Comparison of ENCODE assay signal across 12 mouse cellular contexts in the genomic region with DNA sequence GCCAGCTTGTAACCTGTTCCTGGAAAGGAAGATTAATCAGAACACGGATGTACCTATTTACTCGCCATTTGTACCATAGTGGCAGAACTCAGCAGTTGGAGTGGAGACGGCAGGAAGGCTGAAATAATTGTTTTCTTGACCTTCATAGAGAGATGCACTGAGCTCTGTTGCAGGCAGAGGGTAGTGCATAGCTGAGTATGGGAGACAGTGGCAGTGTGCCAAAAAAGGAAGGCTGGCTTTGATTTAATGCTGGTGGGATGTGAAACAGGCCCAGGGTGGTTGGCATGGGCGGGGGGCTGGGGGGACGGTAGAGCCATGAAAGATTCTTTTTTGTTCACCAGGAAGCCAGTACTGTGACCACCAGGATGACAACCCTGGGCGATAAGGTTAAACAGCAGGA.
DNase-seq lines count a peak whose midpoint lies in the region; ATAC-seq lines count a peak whose summit lies in the region.
"Had no signal": no experiment of that assay in that cellular context is flagged by ENCODE, and none has a peak within 500 bp of the region (broad histone marks: within the 10 kb centered on the region; RNA-seq: fewer than 3 reads in every experiment).

No protein-coding gene starts in this region.

- no peak overlapping the region for H3K9ac ChIP-seq in embryonic facial prominence, embryonic 11.5 days (replicated peaks; ENCODE audit: low read length)
- no peak overlapping the region for H3K9ac ChIP-seq in embryonic facial prominence, embryonic 13.5 days
- H3K9ac ChIP-seq: limb, embryonic 12.5 days; stomach, embryonic 15.5 days had no signal

- no peak overlapping the region for H3K27ac ChIP-seq in embryonic facial prominence, embryonic 11.5 days (replicated peaks; ENCODE audit: low read depth, low read length)
- H3K27ac ChIP-seq in embryonic facial prominence, embryonic 10.5 days (replicated peaks), result no peak overlapping the region
- H3K27ac ChIP-seq in embryonic facial prominence, embryonic 13.5 days, result no peak overlapping the region
- H3K27ac ChIP-seq: heart, embryonic 10.5 days; limb, embryonic 12.5 days; stomach, embryonic 15.5 days had no signal

- H3K9me3 ChIP-seq in embryonic facial prominence, embryonic 11.5 days (replicated peaks; ENCODE audit: control insufficient read depth, low read length), result no peaks in the 10 kb centered on the region
- no peaks in the 10 kb centered on the region for H3K9me3 ChIP-seq in embryonic facial prominence, embryonic 10.5 days
- H3K9me3 ChIP-seq in embryonic facial prominence, embryonic 13.5 days, result no peaks in the 10 kb centered on the region
- H3K9me3 ChIP-seq: heart, embryonic 10.5 days; limb, embryonic 12.5 days; megakaryocyte, embryonic 14.5 days; stomach, embryonic 15.5 days had no signal

- intact Hi-C loops in left cerebral cortex, postnatal 10 days (cut with DNase I), result no loop called here
- intact Hi-C loops in left cerebral cortex, postnatal 36 days (cut with DNase I), result no loop called here

- 63% methylated on average over 6 of the region's 6 CpGs for WGBS in embryonic facial prominence, embryonic 11.5 days
- WGBS in embryonic facial prominence, embryonic 10.5 days, result 80% methylated on average over 6 of the region's 6 CpGs
- 36% methylated on average over 6 of the region's 6 CpGs for WGBS in embryonic facial prominence, embryonic 13.5 days

- no peaks in the 10 kb centered on the region for H3K4me1 ChIP-seq in embryonic facial prominence, embryonic 11.5 days (ENCODE audit: control insufficient read depth, insufficient read depth, low read length)
- H3K4me1 ChIP-seq in embryonic facial prominence, embryonic 10.5 days, result no peaks in the 10 kb centered on the region
- peaks cover 14% of the 10 kb centered on the region for H3K4me1 ChIP-seq in embryonic facial prominence, embryonic 13.5 days
- H3K4me1 ChIP-seq: heart, embryonic 10.5 days; megakaryocyte, embryonic 14.5 days; stomach, embryonic 15.5 days had no signal

- H3K4me2 ChIP-seq in embryonic facial prominence, embryonic 11.5 days (ENCODE audit: low read depth, low read length), result no peak overlapping the region
- H3K4me2 ChIP-seq in embryonic facial prominence, embryonic 13.5 days, result peak overlapping the region; percentile 17; the same call in 1 of the 2 replicates
- H3K4me2 ChIP-seq: limb, embryonic 12.5 days; stomach, embryonic 15.5 days had no signal

- no peak overlapping the region for H3K4me3 ChIP-seq in embryonic facial prominence, embryonic 11.5 days (ENCODE audit: low read depth, low read length)
- no peak overlapping the region for H3K4me3 ChIP-seq in embryonic facial prominence, embryonic 10.5 days
- H3K4me3 ChIP-seq in embryonic facial prominence, embryonic 13.5 days, result no peak overlapping the region
- H3K4me3 ChIP-seq: heart, embryonic 10.5 days; limb, embryonic 12.5 days; megakaryocyte, embryonic 14.5 days; stomach, embryonic 15.5 days had no signal

- ATAC-seq in embryonic facial prominence, embryonic 11.5 days (replicated peaks; ENCODE audit: insufficient number of reproducible peaks, low FRiP score, low TSS enrichment, low read depth), result 0 out of 2 replicates have a peak, but pooled peaks have one; percentile 39
- ATAC-seq in embryonic facial prominence, embryonic 13.5 days (ENCODE audit: insufficient number of reproducible peaks, insufficient read depth, low FRiP score, low TSS enrichment, low read depth), result peak; percentile 59; the same call in 1 of the 2 replicates
- ATAC-seq in frontal cortex, adult (ENCODE audit: low TSS enrichment), result no peak

- no peaks in the 10 kb centered on the region for H3K36me3 ChIP-seq in embryonic facial prominence, embryonic 11.5 days (replicated peaks; ENCODE audit: control insufficient read depth, insufficient read depth, low read depth, low read length)
- H3K36me3 ChIP-seq in embryonic facial prominence, embryonic 10.5 days (replicated peaks), result no peaks in the 10 kb centered on the region
- H3K36me3 ChIP-seq in embryonic facial prominence, embryonic 13.5 days, result no peaks in the 10 kb centered on the region
- H3K36me3 ChIP-seq: heart, embryonic 10.5 days; limb, embryonic 12.5 days; stomach, embryonic 15.5 days had no signal

- peak; percentile 53 for DNase-seq in embryonic facial prominence, embryonic 11.5 days (ENCODE audit: low spot score)
- DNase-seq in embryonic facial prominence, embryonic 10.5 days (ENCODE audit: low spot score), result no peak
- peak; percentile 9 to 34 for DNase-seq in left cerebral cortex, postnatal 10 days (ENCODE audit: extremely low spot score in 1 of 2, low spot score in 2 of 2)
- DNase-seq in left cerebral cortex, postnatal 36 days (ENCODE audit: low spot score in 2 of 2), result no peak
- peak; percentile 57 for DNase-seq in MN1 (ENCODE audit: low spot score)
- DNase-seq in urinary bladder, postnatal 25 days (ENCODE audit: low spot score), result no peak

- H3K27me3 ChIP-seq in embryonic facial prominence, embryonic 11.5 days (ENCODE audit: control insufficient read depth, insufficient read depth, low read length), result no peaks in the 10 kb centered on the region
- no peaks in the 10 kb centered on the region for H3K27me3 ChIP-seq in embryonic facial prominence, embryonic 10.5 days (replicated peaks; ENCODE audit: low read depth, poor library complexity, severe bottlenecking)
- no peaks in the 10 kb centered on the region for H3K27me3 ChIP-seq in embryonic facial prominence, embryonic 13.5 days
- H3K27me3 ChIP-seq: megakaryocyte, embryonic 14.5 days; stomach, embryonic 15.5 days had no signal

Comparison
In these comparisons a context has a peak if more than half of its experiments do, and no peak if none do; other contexts are left out.
1. DNase-seq: peak in embryonic facial prominence, embryonic 11.5 days (single experiment), left cerebral cortex, postnatal 10 days (2 of 2) and MN1 (single experiment); none in embryonic facial prominence, embryonic 10.5 days (single experiment), left cerebral cortex, postnatal 36 days (0 of 2) and urinary bladder, postnatal 25 days (single experiment).